8 mouse cellular contexts compared by ENCODE assay signal in genomic region chr5:151110461-151110908, GRCm38 (mm10).
DNase-seq lines count a peak whose midpoint lies in the region; ATAC-seq and TF ChIP-seq lines count a peak whose summit lies in the region.

No protein-coding gene starts in this region.

- H3K4me3 ChIP-seq in left cerebral cortex, adult 2 months, result no peak overlapping the region
- no peak overlapping the region for H3K4me3 ChIP-seq in liver, postnatal 0 days (ENCODE audit: low read depth, low read length)
- no peak overlapping the region for H3K4me3 ChIP-seq in hindbrain, embryonic 11.5 days (ENCODE audit: low read depth, low read length)

- peak; percentile 71 for DNase-seq in layer of hippocampus, adult 11-12 months (ENCODE audit: low spot score)
- DNase-seq in layer of hippocampus, postnatal 25 days (ENCODE audit: extremely low spot score in 1 of 2, low spot score in 1 of 2), result no peak
- DNase-seq in gastrocnemius, adult 8-10 months (ENCODE audit: low spot score in 2 of 2), result peak; percentile 27 to 62
- DNase-seq in left cerebral cortex, adult 2 months (ENCODE audit: extremely low spot score in 1 of 2, low spot score in 2 of 2), result peak; percentile 24 to 41
- peak; percentile 39 to 58 for DNase-seq in right cerebral cortex, postnatal 36 days (ENCODE audit: low spot score in 2 of 2)
- no peak for DNase-seq in liver, postnatal 0 days
- DNase-seq in spleen, adult 18-20 months, result no peak
- no peak for DNase-seq in hindbrain, embryonic 11.5 days (ENCODE audit: low spot score)

- intact Hi-C loops in left cerebral cortex, adult 2 months (cut with DNase I), result loop anchor here (10.0 kb wide), 1 partner anchor 436 kb away; the partner anchor contains the start of gene Pds5b

- H3K4me1 ChIP-seq in liver, postnatal 0 days (ENCODE audit: insufficient read depth), result 0 out of 2 replicates have a peak, but pooled peaks cover 2% of the 10 kb centered on the region
- H3K4me1 ChIP-seq in hindbrain, embryonic 11.5 days (replicated peaks; ENCODE audit: control insufficient read depth, insufficient read depth, low read length), result no peaks in the 10 kb centered on the region

- peak overlapping the region; percentile 90 for H3K27ac ChIP-seq in left cerebral cortex, adult 2 months
- H3K27ac ChIP-seq in liver, postnatal 0 days (ENCODE audit: low read depth), result no peak overlapping the region
- no peak overlapping the region for H3K27ac ChIP-seq in hindbrain, embryonic 11.5 days (ENCODE audit: low read depth, low read length)

- H3K4me2 ChIP-seq in liver, postnatal 0 days (ENCODE audit: low read depth, low read length), result no peak overlapping the region
- no peak overlapping the region for H3K4me2 ChIP-seq in hindbrain, embryonic 11.5 days (replicated peaks; ENCODE audit: low read depth, low read length)

- TF ChIP-seq CTCF in left cerebral cortex, adult 2 months (IDR thresholded peaks at IDR 0.05), result no peak
- no peak for TF ChIP-seq CTCF in liver, postnatal 0 days (IDR thresholded peaks at IDR 0.05; ENCODE audit: low read depth)

- H3K9me3 ChIP-seq in liver, postnatal 0 days (ENCODE audit: low read length), result no peaks in the 10 kb centered on the region
- H3K9me3 ChIP-seq in hindbrain, embryonic 11.5 days (ENCODE audit: control insufficient read depth, low read length), result no peaks in the 10 kb centered on the region

- WGBS in liver, postnatal 0 days (ENCODE audit: insufficient replicate concordance), result 61% methylated on average over 6 of the region's 6 CpGs
- 71% methylated on average over 6 of the region's 6 CpGs for WGBS in hindbrain, embryonic 11.5 days

- no peaks in the 10 kb centered on the region for H3K27me3 ChIP-seq in liver, postnatal 0 days (ENCODE audit: insufficient read depth, low read length)
- H3K27me3 ChIP-seq in hindbrain, embryonic 11.5 days (ENCODE audit: control insufficient read depth, insufficient read depth, low read length), result no peaks in the 10 kb centered on the region

- H3K36me3 ChIP-seq in liver, postnatal 0 days (replicated peaks; ENCODE audit: insufficient read depth, low read length), result no peaks in the 10 kb centered on the region
- no peaks in the 10 kb centered on the region for H3K36me3 ChIP-seq in hindbrain, embryonic 11.5 days (ENCODE audit: control insufficient read depth, insufficient read depth, low read length)

- no peak for TF ChIP-seq EP300 in liver, postnatal 0 days (IDR thresholded peaks at IDR 0.05; ENCODE audit: low read depth)

- ATAC-seq in liver, postnatal 0 days, result no peak
- no peak for ATAC-seq in hindbrain, embryonic 11.5 days (ENCODE audit: low FRiP score)

- H3K9ac ChIP-seq in liver, postnatal 0 days (replicated peaks), result no peak overlapping the region
- H3K9ac ChIP-seq in hindbrain, embryonic 11.5 days (ENCODE audit: low read depth, low read length), result no peak overlapping the region

Comparison
In these comparisons a context has a peak if more than half of its experiments do, and no peak if none do; other contexts are left out.
1. DNase-seq: peak in layer of hippocampus, adult 11-12 months (single experiment), gastrocnemius, adult 8-10 months (2 of 2), left cerebral cortex, adult 2 months (2 of 2) and right cerebral cortex, postnatal 36 days (2 of 2); none in layer of hippocampus, postnatal 25 days (0 of 2), liver, postnatal 0 days (single experiment), spleen, adult 18-20 months (0 of 2) and hindbrain, embryonic 11.5 days (single experiment).